Mouse (Mus musculus) lung, adult 2 months (tissue): ENCODE results near the gene Prss56.

Experiments
- CTCF ChIP-seq: fragments of 200-500 bp; IDR thresholded peaks from 2 replicates; pipeline ENCODE4 v1.5.1; 2011; ENCODE audit warnings: mild to moderate bottlenecking, low read length, control low read depth; ENCODE audit not compliant: insufficient read depth
- POLR2A ChIP-seq: fragments of 200-500 bp; IDR thresholded peaks from 2 replicates; pipeline ENCODE4 v1.6.1; 2011; ENCODE audit warnings: low read depth, mild to moderate bottlenecking, control low read depth, low read length, borderline replicate concordance; ENCODE audit errors: extremely low read depth

DNA sequence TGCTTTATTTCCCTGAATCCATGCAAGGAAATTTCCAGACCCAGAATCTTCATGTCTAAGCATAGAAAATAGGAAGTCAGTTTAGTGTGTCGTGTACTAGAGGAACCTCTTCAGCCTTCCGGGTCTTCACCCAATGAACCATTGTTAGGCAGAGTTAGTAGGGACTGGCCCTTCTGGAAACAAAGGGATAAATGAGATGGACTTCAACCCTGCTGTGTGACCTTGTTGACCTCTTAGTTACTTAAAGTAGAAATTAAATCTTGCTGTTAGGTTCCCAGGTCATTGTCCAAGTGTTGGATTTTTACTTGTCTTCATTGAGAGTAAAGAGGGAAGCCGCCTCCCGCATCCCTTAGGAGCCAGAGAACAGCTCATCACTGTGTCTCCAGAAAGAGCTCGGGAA, 47.5 kb downstream of the Prss56 start:
- TF ChIP-seq CTCF (no peak), POLR2A (no peak)
